Mouse (Mus musculus): ENCODE results near the gene Runx2. TPM values are rescaled to one million over a fixed set of nuclear protein-coding genes. Genes with fewer than 3 reads are reported as not detected.

Runx2 gene
- polyA plus RNA-seq, 1 experiment: not detected

- Histone ChIP-seq H3K4me1 (ENCODE audit: control insufficient read depth, insufficient read depth, insufficient read length, low read length) (no peaks in the 10 kb centered on the region), H3K4me3 (ENCODE audit: insufficient read depth, low read depth, low read length) (no peak overlapping the region), H3K27ac (replicated peaks; ENCODE audit: low read depth, low read length) (no peak overlapping the region)
Measured at GRCm38 (mm10) chr17:44599856-44600255, 214.7 kb downstream of the Runx2 start.

DNA sequence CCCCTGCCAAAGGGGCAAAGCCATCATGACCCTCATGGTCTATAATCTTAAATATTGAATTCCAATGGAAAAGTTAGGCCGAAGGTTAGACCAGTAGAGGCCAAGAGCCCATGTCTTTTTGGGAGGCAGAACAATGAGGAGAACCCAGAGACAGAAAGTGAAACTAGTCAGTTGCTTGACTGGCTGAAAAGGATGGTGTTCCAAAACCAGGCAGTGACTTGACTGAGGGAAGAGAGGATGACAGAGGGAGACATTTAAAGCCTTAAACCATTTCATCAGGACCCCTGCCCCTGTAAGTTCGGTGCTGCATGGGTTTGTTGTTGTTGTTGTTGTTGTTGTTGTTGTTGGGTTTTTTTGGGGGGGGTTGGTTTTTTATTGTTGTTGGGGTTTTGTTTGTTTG lies 215.5 kb downstream of the Runx2 start:
- Histone ChIP-seq H3K4me1 (ENCODE audit: control insufficient read depth, insufficient read depth, insufficient read length, low read length) (no peaks in the 10 kb centered on the region), H3K27ac (replicated peaks; ENCODE audit: low read depth, low read length) (no peak overlapping the region), H3K4me3 (ENCODE audit: insufficient read depth, low read depth, low read length) (no peak overlapping the region)

DNA sequence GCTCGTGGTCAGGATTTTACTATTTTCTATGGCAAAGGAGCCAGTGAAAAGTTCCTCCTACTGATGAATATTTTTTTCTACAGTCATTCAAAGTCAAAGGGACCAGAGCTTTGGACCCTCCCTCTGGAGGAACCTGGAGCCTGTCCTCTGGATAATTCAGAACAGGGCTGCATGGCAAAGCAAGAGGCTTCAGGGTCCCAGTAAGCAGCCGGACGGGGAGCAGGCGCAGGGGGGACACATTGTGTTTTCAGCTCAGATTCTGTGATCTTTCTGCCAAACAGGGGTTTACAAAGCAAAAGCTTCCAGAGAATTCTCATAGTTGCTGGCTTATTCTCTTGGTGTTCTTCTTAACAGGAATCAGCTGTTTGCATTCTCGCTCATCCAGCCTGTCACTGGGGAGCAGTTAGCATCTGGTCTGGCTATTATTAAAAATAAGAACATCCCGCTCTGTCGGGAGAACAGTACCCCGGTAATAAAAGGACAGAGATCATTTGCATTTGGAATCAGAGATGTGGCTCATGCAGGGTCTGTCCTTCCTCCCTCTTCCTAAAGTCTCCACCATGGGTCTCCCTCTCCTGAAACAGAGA lies 216.6 kb downstream of the Runx2 start:
- H3K27ac ChIP-seq (replicated peaks; ENCODE audit: low read depth, low read length): no peak overlapping the region
- H3K4me3 ChIP-seq (ENCODE audit: insufficient read depth, low read depth, low read length): no peak overlapping the region

DNA sequence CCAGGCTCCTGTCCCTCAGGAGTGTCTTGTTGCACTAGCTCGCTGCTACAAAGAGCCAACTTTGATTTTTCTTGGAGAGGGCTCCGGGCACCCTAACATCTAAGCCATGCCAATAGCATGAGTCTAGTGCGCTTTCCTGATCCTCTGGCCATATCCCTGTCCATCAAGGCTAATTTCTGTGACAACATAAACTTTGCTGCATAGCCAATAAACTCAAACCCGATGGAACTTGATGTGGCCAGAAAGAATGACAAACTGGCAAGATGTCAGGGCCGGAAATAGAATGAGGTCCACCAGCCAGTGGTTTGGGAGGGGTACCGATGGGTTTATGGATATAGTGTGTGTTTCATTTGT lies 221.9 kb downstream of the Runx2 start:
- no peak overlapping the region for H3K4me3 ChIP-seq (ENCODE audit: insufficient read depth, low read depth, low read length)
- H3K27ac ChIP-seq (replicated peaks; ENCODE audit: low read depth, low read length): no peak overlapping the region
- H3K4me1 ChIP-seq (ENCODE audit: control insufficient read depth, insufficient read depth, insufficient read length, low read length): no peaks in the 10 kb centered on the region

More for the DNA sequence above, 216.6 kb downstream of the Runx2 start:
- H3K4me1 ChIP-seq (ENCODE audit: control insufficient read depth, insufficient read depth, insufficient read length, low read length): no peaks in the 10 kb centered on the region

- Histone ChIP-seq H3K4me1 (ENCODE audit: control insufficient read depth, insufficient read depth, insufficient read length, low read length) (no peaks in the 10 kb centered on the region), H3K4me3 (ENCODE audit: insufficient read depth, low read depth, low read length) (no peak overlapping the region)
Measured at GRCm38 (mm10) chr17:44592067-44592736, 222.4 kb downstream of the Runx2 start.

DNA sequence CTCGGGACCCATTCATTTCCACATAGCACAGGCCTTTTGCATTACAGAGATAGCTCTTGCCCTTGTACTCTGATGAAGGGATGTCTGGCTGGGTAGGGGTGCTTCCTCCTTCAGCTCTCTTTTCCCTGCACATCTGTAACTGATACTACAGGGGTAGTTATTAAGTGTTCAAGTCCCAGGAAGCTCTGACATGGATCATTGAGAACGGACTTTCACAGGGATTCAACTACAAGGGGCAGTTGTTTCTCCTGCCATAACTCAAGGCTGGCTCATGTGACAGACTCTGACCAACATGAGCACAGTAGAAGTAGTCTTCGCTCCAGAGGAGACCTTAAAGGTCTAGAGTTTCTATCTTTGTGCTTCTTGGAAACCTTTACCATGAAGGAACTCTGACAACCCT lies 226.1 kb downstream of the Runx2 start:
- Histone ChIP-seq H3K4me1 (ENCODE audit: control insufficient read depth, insufficient read depth, insufficient read length, low read length) (no peaks in the 10 kb centered on the region), H3K27ac (replicated peaks; ENCODE audit: low read depth, low read length) (no peak overlapping the region), H3K4me3 (ENCODE audit: insufficient read depth, low read depth, low read length) (no peak overlapping the region)

More at GRCm38 (mm10) chr17:44592067-44592736, 222.4 kb downstream of the Runx2 start:
- no peak overlapping the region for H3K27ac ChIP-seq (replicated peaks; ENCODE audit: low read depth, low read length)

DNA sequence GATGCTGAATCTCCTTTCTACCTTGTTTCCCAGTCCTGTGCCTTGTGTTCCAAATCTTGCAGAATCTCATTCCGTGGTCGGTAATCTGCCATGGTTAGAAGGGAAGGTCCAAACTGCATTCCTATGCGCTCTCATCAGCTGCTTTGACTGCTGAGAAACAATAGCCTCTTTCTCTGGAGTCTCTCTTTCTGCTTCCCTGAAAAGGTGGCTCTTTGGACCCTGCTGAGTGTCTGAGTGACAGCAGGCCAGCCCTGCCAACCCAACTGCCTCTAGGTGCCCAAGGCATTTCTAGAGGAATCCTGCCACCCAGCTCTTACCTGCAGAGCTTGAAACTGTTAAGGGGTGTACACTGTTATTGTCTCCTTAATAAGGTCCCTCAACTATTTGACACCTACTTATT lies 226.6 kb downstream of the Runx2 start:
- Histone ChIP-seq H3K27ac (replicated peaks; ENCODE audit: low read depth, low read length) (no peak overlapping the region), H3K4me3 (ENCODE audit: insufficient read depth, low read depth, low read length) (no peak overlapping the region), H3K4me1 (ENCODE audit: control insufficient read depth, insufficient read depth, insufficient read length, low read length) (no peaks in the 10 kb centered on the region)

- Histone ChIP-seq H3K4me3 (ENCODE audit: insufficient read depth, low read depth, low read length) (no peak overlapping the region), H3K27ac (replicated peaks; ENCODE audit: low read depth, low read length) (no peak overlapping the region), H3K4me1 (ENCODE audit: control insufficient read depth, insufficient read depth, insufficient read length, low read length) (no peaks in the 10 kb centered on the region)
Measured at GRCm38 (mm10) chr17:44586196-44586595, 228.4 kb downstream of the Runx2 start.

DNA sequence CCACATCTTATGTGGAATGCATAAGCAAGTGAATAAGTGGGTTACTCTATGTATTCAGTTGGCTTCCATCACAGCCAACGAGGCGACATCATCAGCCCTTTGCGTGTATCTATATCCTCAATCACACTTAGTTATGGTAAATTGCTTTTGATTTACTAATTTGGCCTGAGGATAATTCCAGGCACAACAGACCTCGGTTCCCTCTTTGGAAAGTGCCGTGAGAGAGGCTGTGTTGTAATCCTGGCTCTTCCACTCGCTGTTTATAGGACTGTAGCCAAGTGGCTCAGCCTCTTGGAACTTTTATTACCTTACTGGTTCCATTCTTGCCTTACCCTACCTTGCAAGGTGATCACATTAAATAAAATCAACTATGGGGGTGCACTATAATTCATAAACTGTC lies 229.8 kb downstream of the Runx2 start:
- Histone ChIP-seq H3K4me1 (ENCODE audit: control insufficient read depth, insufficient read depth, insufficient read length, low read length) (no peaks in the 10 kb centered on the region), H3K27ac (replicated peaks; ENCODE audit: low read depth, low read length) (no peak overlapping the region), H3K4me3 (ENCODE audit: insufficient read depth, low read depth, low read length) (no peak overlapping the region)

- Histone ChIP-seq H3K4me3 (ENCODE audit: insufficient read depth, low read depth, low read length) (no peak overlapping the region), H3K27ac (replicated peaks; ENCODE audit: low read depth, low read length) (no peak overlapping the region), H3K4me1 (ENCODE audit: control insufficient read depth, insufficient read depth, insufficient read length, low read length) (no peaks in the 10 kb centered on the region)
Measured at GRCm38 (mm10) chr17:44577791-44578190, 236.8 kb downstream of the Runx2 start.

GRCm38 (mm10) chr17:44570899-44571298 lies 243.7 kb downstream of the Runx2 start:
- Histone ChIP-seq H3K27ac (replicated peaks; ENCODE audit: low read depth, low read length) (no peak overlapping the region), H3K4me3 (ENCODE audit: insufficient read depth, low read depth, low read length) (no peak overlapping the region), H3K4me1 (ENCODE audit: control insufficient read depth, insufficient read depth, insufficient read length, low read length) (no peaks in the 10 kb centered on the region)

GRCm38 (mm10) chr17:44569020-44569621 lies 245.5 kb downstream of the Runx2 start:
- H3K4me3 ChIP-seq (ENCODE audit: insufficient read depth, low read depth, low read length): no peak overlapping the region
- H3K4me1 ChIP-seq (ENCODE audit: control insufficient read depth, insufficient read depth, insufficient read length, low read length): no peaks in the 10 kb centered on the region
- H3K27ac ChIP-seq (replicated peaks; ENCODE audit: low read depth, low read length): no peak overlapping the region

DNA sequence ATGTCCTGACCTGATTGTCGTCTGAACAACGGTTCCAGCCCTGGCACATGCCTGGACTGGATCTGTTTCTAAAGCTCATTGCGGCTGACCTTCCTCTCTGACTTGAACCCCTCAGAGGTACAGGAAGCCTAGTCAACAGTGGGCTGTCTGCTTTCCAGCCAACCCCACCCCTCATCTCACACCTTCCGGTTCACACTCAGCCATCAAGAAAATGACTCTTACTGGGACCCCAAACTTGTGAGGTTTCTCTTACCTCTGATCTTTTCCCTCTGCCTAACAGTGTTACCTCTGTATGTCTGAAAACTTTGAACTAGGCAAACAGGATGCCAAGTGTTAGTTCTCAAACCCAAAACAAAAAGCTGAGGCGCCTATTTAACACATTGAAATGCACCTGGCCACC lies 247.6 kb downstream of the Runx2 start:
- Histone ChIP-seq H3K4me1 (ENCODE audit: control insufficient read depth, insufficient read depth, insufficient read length, low read length) (no peaks in the 10 kb centered on the region), H3K4me3 (ENCODE audit: insufficient read depth, low read depth, low read length) (no peak overlapping the region)

GRCm38 (mm10) chr17:44565884-44566515 lies 248.6 kb downstream of the Runx2 start:
- Histone ChIP-seq H3K4me1 (ENCODE audit: control insufficient read depth, insufficient read depth, insufficient read length, low read length) (no peaks in the 10 kb centered on the region), H3K27ac (replicated peaks; ENCODE audit: low read depth, low read length) (no peak overlapping the region), H3K4me3 (ENCODE audit: insufficient read depth, low read depth, low read length) (no peak overlapping the region)

More for the DNA sequence above, 247.6 kb downstream of the Runx2 start:
- H3K27ac ChIP-seq (replicated peaks; ENCODE audit: low read depth, low read length): no peak overlapping the region

DNA sequence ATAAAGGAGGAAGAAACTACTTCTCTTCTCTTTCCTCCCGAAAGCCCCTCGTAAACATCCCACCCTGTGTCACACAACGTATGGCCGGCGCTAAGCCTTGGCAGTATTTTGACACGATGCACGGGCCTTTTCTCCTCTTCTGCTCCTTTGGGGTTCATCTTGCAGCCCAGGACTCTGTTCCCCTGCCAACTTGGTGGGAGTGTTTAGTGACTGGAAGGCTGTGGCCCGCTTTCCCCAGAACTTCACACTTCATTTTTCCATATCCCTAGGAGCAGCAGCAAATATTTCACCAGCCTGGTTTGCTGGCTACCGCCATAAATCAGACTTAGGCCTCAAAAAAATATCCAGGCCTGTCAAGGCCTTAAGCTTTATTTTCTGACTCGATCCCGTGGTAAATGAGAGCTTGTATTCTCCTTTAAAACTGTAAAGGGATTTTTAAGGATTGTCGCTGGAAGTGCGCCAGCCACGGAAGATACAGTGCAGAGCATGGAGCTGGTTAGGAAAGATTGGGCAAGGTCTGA lies 249.2 kb downstream of the Runx2 start:
- H3K27ac ChIP-seq (replicated peaks; ENCODE audit: low read depth, low read length): no peak overlapping the region
- no peaks in the 10 kb centered on the region for H3K4me1 ChIP-seq (ENCODE audit: control insufficient read depth, insufficient read depth, insufficient read length, low read length)
- no peak overlapping the region for H3K4me3 ChIP-seq (ENCODE audit: insufficient read depth, low read depth, low read length)
